Mouse (Mus musculus) heart, adult 2 months (tissue): Measurements from ENCODE around the gene Gpr55.

Source experiments
- EP300 ChIP-seq: fragments of 200-500 bp; IDR thresholded peaks from 2 replicates; pipeline ENCODE4 v1.6.1; 2011; ENCODE audit warnings: low read depth, low read length, control low read depth; ENCODE audit not compliant: insufficient read depth
- POLR2A ChIP-seq: fragments of 200-500 bp; IDR thresholded peaks from 2 replicates; pipeline ENCODE4 v1.6.1; 2011; ENCODE audit warnings: mild to moderate bottlenecking, low read depth, low read length, control low read depth; ENCODE audit not compliant: insufficient read depth

DNA sequence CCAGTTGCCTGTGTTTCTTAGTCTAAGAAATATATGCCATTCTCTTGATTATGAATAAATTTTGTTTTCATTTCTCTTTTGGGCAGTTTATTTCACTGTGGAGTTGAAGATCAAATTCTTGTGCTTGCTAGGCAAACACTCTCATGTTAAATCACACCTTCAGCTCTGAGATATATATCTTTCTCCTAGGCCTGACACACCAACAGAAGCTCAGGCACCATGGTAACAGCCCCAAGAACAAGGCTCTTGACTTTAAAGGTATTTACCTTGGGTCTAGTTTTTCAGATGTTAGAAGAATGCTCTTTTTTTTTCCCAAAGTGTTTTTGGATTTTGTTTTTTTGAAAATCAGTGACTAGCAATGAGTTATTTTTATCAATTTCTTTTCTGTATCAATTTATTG, 44.9 kb downstream of the Gpr55 start:
- TF ChIP-seq POLR2A (no peak), EP300 (no peak)
